Mouse (Mus musculus) forebrain, embryonic 11.5 days (tissue): ENCODE measurements around the gene Cacng1. TPM values are rescaled to one million over a fixed set of nuclear protein-coding genes. Genes with fewer than 3 reads are reported as not detected.

Source experiments
- ATAC-seq: fragments of 200-750 bp; cut with Nextera tagmentation; replicated peaks from 2 replicates; pipeline ENCODE4 v1.8.0; 2017; ENCODE audit warnings: moderate TSS enrichment; ENCODE audit not compliant: low FRiP score
- DNase-seq: peaks from one replicate; pipeline ENCODE4 v3.0.0-alpha.2; 2017; ENCODE audit warnings: low spot score
- H3K27ac ChIP-seq: fragments of 300-500 bp; sonication (generic); 2 replicates; pipeline ENCODE4 v1.5.1; 2014; ENCODE audit warnings: low read depth, low read length
- H3K27me3 ChIP-seq: fragments of 300-500 bp; sonication (generic); 2 replicates; pipeline ENCODE4 v1.6.1; 2014; ENCODE audit warnings: mild to moderate bottlenecking, low read length, mixed read lengths; ENCODE audit not compliant: control insufficient read depth, insufficient read depth
- H3K36me3 ChIP-seq: fragments of 300-500 bp; sonication (generic); 2 replicates; pipeline ENCODE4 v1.6.1; 2014; ENCODE audit warnings: mild to moderate bottlenecking, low read length, moderate library complexity, mixed read lengths; ENCODE audit not compliant: control insufficient read depth, insufficient read depth
- H3K4me1 ChIP-seq: fragments of 300-500 bp; sonication (generic); replicated peaks from 2 replicates; pipeline ENCODE4 v1.6.1; 2014; ENCODE audit warnings: low read length, mixed read lengths; ENCODE audit not compliant: control insufficient read depth, insufficient read depth
- H3K4me2 ChIP-seq: fragments of 300-500 bp; sonication (generic); 2 replicates; pipeline ENCODE4 v1.6.1; 2014; ENCODE audit warnings: low read depth, mild to moderate bottlenecking, low read length, moderate library complexity, mixed read lengths; ENCODE audit not compliant: severe bottlenecking
- H3K4me3 ChIP-seq: fragments of 300-500 bp; sonication (generic); 2 replicates; pipeline ENCODE4 v1.5.1; 2014; ENCODE audit warnings: low read depth, low read length
- H3K9ac ChIP-seq: fragments of 300-500 bp; sonication (generic); 2 replicates; pipeline ENCODE4 v1.6.1; 2014; ENCODE audit warnings: low read length
- H3K9me3 ChIP-seq: fragments of 300-500 bp; sonication (generic); 2 replicates; pipeline ENCODE4 v1.6.1; 2016; ENCODE audit warnings: low read length, mixed read lengths; ENCODE audit not compliant: control insufficient read depth
- WGBS: fragments of 180-500 bp; shearing (Covaris S2); extraction: QIAGEN DNeasy Blood & Tissue Kit; methylation state at CpG from one replicate; pipeline ENCODE4 v1.1.7; 2014; 5-methylcytosine and 5-hydroxymethylcytosine counted together
- polyA plus RNA-seq: library from polyadenylated mRNA; unstranded; fragments of >200 nt; fragmentation: Nextera tagmentation; extraction: Ambion mirVana; gene quantifications from 2 replicates; pipeline ENCODE4 v1.2.1, GENCODE M21; 2014

Cacng1 gene
- polyA plus RNA-seq, 1 experiment from 2014 or later, result not detected

DNA sequence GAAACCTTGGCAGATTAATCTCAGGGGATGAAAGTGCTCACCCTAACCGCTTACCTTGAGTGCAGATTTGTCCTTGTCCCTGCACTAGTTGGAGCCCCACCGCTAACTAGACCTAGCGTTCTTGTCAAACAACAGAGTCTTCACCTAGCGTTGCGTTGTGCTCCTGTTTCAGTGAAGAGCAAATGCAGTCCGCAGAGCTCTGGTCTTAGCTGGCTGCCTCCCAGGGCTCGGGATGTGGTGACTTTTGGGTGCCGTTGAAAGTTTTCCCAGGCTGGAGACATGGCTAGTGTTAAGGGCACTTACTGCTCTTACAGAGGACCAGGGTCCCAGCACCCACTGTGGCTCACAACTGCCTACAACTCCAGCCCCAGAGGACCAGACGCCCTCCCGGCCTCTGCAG is 41.1 kb downstream of the Cacng1 start:
- no peak overlapping the region for H3K4me3 ChIP-seq
- no peaks in the 10 kb centered on the region for H3K9me3 ChIP-seq
- H3K9ac ChIP-seq, result no peak overlapping the region
- no peak for ATAC-seq
- H3K27ac ChIP-seq, result no peak overlapping the region
- H3K4me1 ChIP-seq, result no peaks in the 10 kb centered on the region; the same call in 1 of the 2 replicates
- no peaks in the 10 kb centered on the region for H3K27me3 ChIP-seq
- peak; percentile 30 for DNase-seq
- H3K36me3 ChIP-seq, result peaks cover 4% of the 10 kb centered on the region; the same call in 1 of the 2 replicates
- H3K4me2 ChIP-seq, result no peak overlapping the region
- 91% methylated on average over 10 of the region's 10 CpGs for WGBS

DNA sequence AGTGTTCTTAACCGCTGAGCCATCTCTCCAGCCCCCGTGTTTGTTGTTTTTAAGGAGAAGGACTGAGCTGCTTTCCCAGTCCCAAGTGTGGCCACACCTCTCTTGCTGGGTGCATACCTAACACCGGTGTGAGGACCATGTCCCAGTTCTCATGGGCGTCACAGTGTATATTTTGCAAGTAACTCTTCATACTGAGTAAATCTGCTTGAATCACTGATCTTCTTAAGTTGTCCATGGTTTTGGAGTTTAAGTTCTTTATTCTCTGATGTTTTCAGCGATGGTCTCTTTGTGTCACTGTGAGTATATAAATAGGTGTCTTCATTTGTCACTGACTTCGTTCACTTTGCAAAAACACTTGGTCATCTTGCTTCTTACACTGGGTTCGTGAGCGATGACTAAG is 41.7 kb downstream of the Cacng1 start:
- no peak for ATAC-seq
- H3K4me2 ChIP-seq, result no peak overlapping the region
- H3K27ac ChIP-seq, result no peak overlapping the region
- H3K36me3 ChIP-seq, result peaks cover 4% of the 10 kb centered on the region; the same call in 1 of the 2 replicates
- H3K4me1 ChIP-seq, result no peaks in the 10 kb centered on the region; the same call in 1 of the 2 replicates
- no peak overlapping the region for H3K4me3 ChIP-seq
- no peaks in the 10 kb centered on the region for H3K27me3 ChIP-seq
- WGBS, result 92% methylated on average over 8 of the region's 8 CpGs
- H3K9me3 ChIP-seq, result no peaks in the 10 kb centered on the region
- DNase-seq, result peak; percentile 6
- no peak overlapping the region for H3K9ac ChIP-seq

DNA sequence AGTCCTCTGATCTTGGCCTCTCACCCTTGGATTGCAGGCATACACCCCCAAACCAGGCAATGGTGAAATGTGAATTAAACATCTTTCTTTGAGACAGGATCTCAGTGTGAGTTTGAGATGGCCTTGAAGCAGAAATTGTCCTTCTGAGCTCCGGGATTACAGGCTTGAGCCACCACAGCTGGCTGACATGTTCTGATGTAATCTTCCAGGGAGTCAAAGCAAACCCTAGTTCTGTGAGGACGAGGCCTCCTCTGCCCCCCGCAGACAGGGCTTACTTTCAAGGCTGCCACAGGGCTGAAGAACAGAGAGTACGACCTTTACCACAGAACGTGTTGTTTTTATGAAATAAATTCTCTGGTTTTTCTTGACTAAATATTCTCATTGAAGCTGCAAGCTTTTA is 42.3 kb downstream of the Cacng1 start:
- ATAC-seq, result no peak
- no peak overlapping the region for H3K4me3 ChIP-seq
- H3K36me3 ChIP-seq, result peaks cover 4% of the 10 kb centered on the region; the same call in 1 of the 2 replicates
- H3K4me1 ChIP-seq, result no peaks in the 10 kb centered on the region; the same call in 1 of the 2 replicates
- H3K4me2 ChIP-seq, result no peak overlapping the region
- H3K27ac ChIP-seq, result no peak overlapping the region
- peak; percentile 2 for DNase-seq
- H3K27me3 ChIP-seq, result no peaks in the 10 kb centered on the region
- no peak overlapping the region for H3K9ac ChIP-seq
- H3K9me3 ChIP-seq, result no peaks in the 10 kb centered on the region
- 85% methylated on average over 5 of the region's 5 CpGs for WGBS

DNA sequence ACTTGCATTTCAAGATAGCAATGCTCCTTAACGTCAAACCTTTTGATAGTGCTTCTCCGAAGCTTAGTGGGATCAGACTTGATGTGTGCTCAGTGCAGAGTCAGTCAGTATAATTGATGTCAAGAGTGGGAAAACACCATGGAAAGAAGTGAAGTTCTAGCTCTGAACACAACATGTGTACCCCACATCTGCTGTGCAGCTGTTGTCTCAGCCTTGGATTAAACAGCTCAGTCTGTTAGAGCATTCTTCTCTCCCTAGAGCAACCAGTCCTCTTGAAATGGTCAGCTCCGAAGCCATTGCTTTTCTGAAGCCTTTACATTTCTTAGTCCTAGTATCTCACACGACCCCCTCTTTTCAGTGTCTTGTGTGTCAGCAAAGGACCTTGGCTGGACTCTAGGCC is 47.3 kb downstream of the Cacng1 start:
- DNase-seq, result no peak
- Histone ChIP-seq H3K9me3 (no peaks in the 10 kb centered on the region), H3K9ac (no peak overlapping the region), H3K4me2 (no peak overlapping the region), H3K36me3 (peaks cover 4% of the 10 kb centered on the region; the same call in 1 of the 2 replicates), H3K4me1 (no peaks in the 10 kb centered on the region), H3K27me3 (no peaks in the 10 kb centered on the region), H3K4me3 (no peak overlapping the region), H3K27ac (no peak overlapping the region)
- 91% methylated on average over 4 of the region's 4 CpGs for WGBS
- no peak for ATAC-seq

DNA sequence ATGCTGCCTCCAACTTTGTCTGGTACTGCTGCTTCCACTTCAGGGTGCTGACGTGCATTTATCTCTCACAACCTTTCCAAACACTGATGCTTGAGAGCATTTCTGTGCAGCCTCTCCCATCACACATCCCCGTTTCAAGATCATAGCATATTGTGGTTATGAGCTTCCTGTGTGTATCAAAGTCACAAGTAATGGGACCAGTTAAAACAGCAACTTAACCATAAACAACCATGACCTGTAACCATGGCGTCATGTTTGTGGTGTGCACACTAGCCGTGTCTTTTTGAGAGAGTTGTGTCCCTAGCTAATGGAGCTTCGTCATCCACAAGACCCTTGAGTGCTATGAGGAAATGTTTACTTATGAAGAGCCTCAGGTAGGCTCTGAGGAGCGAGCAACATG is 48.1 kb downstream of the Cacng1 start:
- WGBS, result 92% methylated on average over 6 of the region's 6 CpGs
- no peak overlapping the region for H3K27ac ChIP-seq
- ATAC-seq, result no peak

DNA sequence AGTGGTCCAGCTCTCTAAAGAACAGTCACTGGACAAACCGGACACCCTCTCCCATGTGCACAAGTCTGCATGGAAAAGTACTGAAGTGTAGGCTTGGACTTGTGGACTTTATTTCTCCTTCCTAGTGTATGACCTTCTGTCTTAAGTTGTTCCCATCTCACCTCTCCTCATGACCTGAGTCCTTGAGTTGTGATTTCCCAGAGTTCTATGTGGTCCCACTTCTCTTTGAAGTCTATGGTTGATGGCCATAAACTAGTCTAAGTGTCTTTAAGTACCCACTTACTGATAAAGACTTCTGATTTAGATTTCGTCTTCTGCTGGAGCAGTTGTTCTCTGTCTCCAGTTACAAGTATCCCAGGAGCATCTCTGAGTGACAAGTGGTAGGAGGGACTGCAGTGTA is 48.8 kb downstream of the Cacng1 start:
- no peaks in the 10 kb centered on the region for H3K9me3 ChIP-seq
- no peak overlapping the region for H3K9ac ChIP-seq
- peaks cover 3% of the 10 kb centered on the region; the same call in 1 of the 2 replicates for H3K36me3 ChIP-seq
- H3K4me1 ChIP-seq, result no peaks in the 10 kb centered on the region
- H3K4me3 ChIP-seq, result no peak overlapping the region
- WGBS, result 85% methylated on average over 2 of the region's 2 CpGs
- H3K27ac ChIP-seq, result no peak overlapping the region
- DNase-seq (no peak), ATAC-seq (no peak)
- no peaks in the 10 kb centered on the region for H3K27me3 ChIP-seq
- H3K4me2 ChIP-seq, result no peak overlapping the region

More for the DNA sequence above, 48.1 kb downstream of the Cacng1 start:
- peaks cover 4% of the 10 kb centered on the region; the same call in 1 of the 2 replicates for H3K36me3 ChIP-seq
- H3K4me1 ChIP-seq, result no peaks in the 10 kb centered on the region
- no peak overlapping the region for H3K4me2 ChIP-seq
- H3K9ac ChIP-seq, result no peak overlapping the region
- no peak overlapping the region for H3K4me3 ChIP-seq
- no peak for DNase-seq
- no peaks in the 10 kb centered on the region for H3K9me3 ChIP-seq
- H3K27me3 ChIP-seq, result no peaks in the 10 kb centered on the region

DNA sequence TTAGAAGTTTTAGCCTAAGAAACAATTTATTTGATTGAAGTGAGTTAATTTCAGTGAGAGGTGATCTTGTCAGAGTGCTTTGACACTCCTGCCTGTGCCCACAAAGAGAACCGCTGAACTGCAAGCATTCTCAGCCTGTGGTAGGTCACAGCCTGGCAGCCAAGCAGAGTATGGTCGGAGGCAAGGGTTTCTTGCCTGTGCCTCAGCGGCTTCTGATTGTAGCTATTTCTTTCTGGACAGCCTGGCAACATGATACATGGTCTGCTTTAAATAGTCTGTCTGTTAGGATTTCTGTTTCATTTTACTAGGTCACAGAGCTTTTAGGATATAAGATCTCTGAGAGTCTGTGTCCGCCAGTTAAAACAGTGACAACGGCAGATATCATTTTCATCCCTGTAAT is 53.7 kb downstream of the Cacng1 start:
- DNase-seq, result no peak
- Histone ChIP-seq H3K9me3 (no peaks in the 10 kb centered on the region), H3K36me3 (peaks cover 5% of the 10 kb centered on the region; the same call in 1 of the 2 replicates), H3K4me3 (no peak overlapping the region), H3K9ac (no peak overlapping the region), H3K27me3 (no peaks in the 10 kb centered on the region), H3K4me2 (no peak overlapping the region), H3K27ac (no peak overlapping the region), H3K4me1 (no peaks in the 10 kb centered on the region)
- 92% methylated on average over 5 of the region's 5 CpGs for WGBS
- ATAC-seq, result no peak

DNA sequence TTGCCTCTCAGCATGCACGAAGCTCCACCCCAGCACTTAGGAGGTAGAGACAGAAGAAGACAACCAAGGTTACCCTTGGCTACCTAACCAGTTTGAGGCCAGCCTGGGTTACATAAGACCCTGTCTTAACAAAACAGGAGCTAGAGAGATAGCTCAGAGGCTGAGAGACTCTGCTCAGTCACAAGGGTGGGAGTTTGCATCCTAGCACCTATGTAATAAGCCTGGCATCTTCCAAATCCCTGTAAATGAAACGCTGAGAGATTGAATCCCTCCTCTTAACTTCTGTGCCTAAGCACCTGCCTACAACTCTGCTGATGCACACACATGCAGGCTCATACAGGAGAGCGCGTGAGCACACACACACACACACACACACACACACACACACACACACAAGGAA is 55.9 kb downstream of the Cacng1 start:
- Histone ChIP-seq H3K27me3 (no peaks in the 10 kb centered on the region), H3K4me1 (no peaks in the 10 kb centered on the region), H3K4me3 (no peak overlapping the region), H3K4me2 (no peak overlapping the region), H3K9me3 (no peaks in the 10 kb centered on the region), H3K36me3 (peaks cover 5% of the 10 kb centered on the region; the same call in 1 of the 2 replicates), H3K27ac (no peak overlapping the region), H3K9ac (no peak overlapping the region)
- WGBS, result 94% methylated on average over 4 of the region's 4 CpGs
- ATAC-seq, result no peak
- DNase-seq, result no peak

DNA sequence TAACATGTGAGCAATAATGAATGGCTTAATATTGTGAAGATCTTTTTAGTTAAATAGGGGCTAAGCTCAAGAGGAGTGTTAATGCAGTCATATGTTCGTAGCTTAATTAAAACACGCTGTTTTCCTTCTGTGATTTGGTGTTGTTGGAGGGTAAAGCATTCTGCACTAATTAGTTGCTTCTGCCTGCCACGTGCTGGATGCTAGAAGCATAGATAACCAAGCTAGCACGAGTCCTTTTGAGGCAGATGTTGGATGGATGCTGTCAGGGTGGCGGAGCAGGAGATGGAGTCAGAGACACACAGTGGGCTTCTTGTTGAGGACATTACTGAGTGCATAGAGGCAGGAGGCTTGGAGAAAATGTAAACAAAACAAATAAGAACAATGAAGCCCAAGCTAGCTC is 59.2 kb downstream of the Cacng1 start:
- Histone ChIP-seq H3K27ac (no peak overlapping the region), H3K9ac (no peak overlapping the region), H3K27me3 (no peaks in the 10 kb centered on the region), H3K4me3 (no peak overlapping the region), H3K9me3 (no peaks in the 10 kb centered on the region), H3K4me2 (no peak overlapping the region), H3K4me1 (no peaks in the 10 kb centered on the region), H3K36me3 (peaks cover 5% of the 10 kb centered on the region; the same call in 1 of the 2 replicates)
- 82% methylated on average over 5 of the region's 5 CpGs for WGBS
- ATAC-seq (no peak), DNase-seq (no peak)
